Mouse (Mus musculus): Measurements from ENCODE around the gene Nfx1.

DNA sequence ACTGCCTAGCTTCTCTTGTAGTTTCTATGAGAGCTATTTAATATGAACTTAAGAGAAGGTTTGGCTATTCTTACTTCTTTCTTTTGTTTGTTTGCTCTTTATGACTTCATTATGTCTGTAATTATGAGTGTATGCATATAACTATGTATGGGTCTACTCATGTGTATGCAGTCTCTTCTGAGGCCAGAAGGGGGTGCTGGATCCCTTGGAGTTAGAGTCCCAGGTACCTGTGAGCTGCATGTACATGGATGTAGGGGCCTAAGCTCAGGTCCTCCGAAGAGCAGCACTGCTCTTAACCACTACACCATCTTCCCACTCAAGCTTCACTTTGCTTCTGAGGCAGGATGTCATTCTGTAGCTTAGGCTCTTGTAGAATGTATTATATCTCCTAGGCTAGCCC, 17.2 kb upstream of the Nfx1 start:
- TF ChIP-seq CTCF (IDR thresholded peaks at IDR 0.05; ENCODE audit: low read depth) (peak; percentile 60), EP300 (optimal IDR thresholded peaks at IDR 0.05) (no peak)
